Mouse (Mus musculus): Measurements from ENCODE around the gene Wnk2. TPM values are rescaled to one million over a fixed set of nuclear protein-coding genes. Genes with fewer than 3 reads are reported as not detected.

The Wnk2 gene
- polyA plus RNA-seq, 1 experiment = not detected

- H3K27me3 ChIP-seq (ENCODE audit: control insufficient read depth) = no peaks in the 10 kb centered on the region
Observed at GRCm38 (mm10) chr13:49133125-49133524, 14.7 kb downstream of the Wnk2 start.

GRCm38 (mm10) chr13:49131946-49132687, 15.7 kb downstream of the Wnk2 start:
- H3K27me3 ChIP-seq (ENCODE audit: control insufficient read depth) = no peaks in the 10 kb centered on the region
- H3K36me3 ChIP-seq (ENCODE audit: control insufficient read depth) = no peaks in the 10 kb centered on the region
- no peak for TF ChIP-seq GATA1 (IDR thresholded peaks at IDR 0.05; ENCODE audit: low read length)
- no peak for TF ChIP-seq TAL1 (IDR thresholded peaks at IDR 0.05; ENCODE audit: low read length)
- no peak overlapping the region for H3K4me3 ChIP-seq (replicated peaks)
- H3K4me1 ChIP-seq (ENCODE audit: control insufficient read depth) = no peaks in the 10 kb centered on the region
- no peaks in the 10 kb centered on the region for H3K9me3 ChIP-seq (ENCODE audit: control insufficient read depth, low read length)

More at GRCm38 (mm10) chr13:49133125-49133524, 14.7 kb downstream of the Wnk2 start:
- Histone ChIP-seq H3K4me3 (replicated peaks) (no peak overlapping the region), H3K36me3 (ENCODE audit: control insufficient read depth) (no peaks in the 10 kb centered on the region), H3K4me1 (ENCODE audit: control insufficient read depth) (no peaks in the 10 kb centered on the region), H3K9me3 (ENCODE audit: control insufficient read depth, low read length) (no peaks in the 10 kb centered on the region)
- TF ChIP-seq TAL1 (IDR thresholded peaks at IDR 0.05; ENCODE audit: low read length) = no peak
- TF ChIP-seq GATA1 (IDR thresholded peaks at IDR 0.05; ENCODE audit: low read length) = no peak

GRCm38 (mm10) chr13:49131342-49131855, 16.4 kb downstream of the Wnk2 start:
- TF ChIP-seq GATA1 (IDR thresholded peaks at IDR 0.05; ENCODE audit: low read length) (no peak), TAL1 (IDR thresholded peaks at IDR 0.05; ENCODE audit: low read length) (no peak)
- Histone ChIP-seq H3K4me1 (ENCODE audit: control insufficient read depth) (no peaks in the 10 kb centered on the region), H3K27me3 (ENCODE audit: control insufficient read depth) (no peaks in the 10 kb centered on the region), H3K4me3 (replicated peaks) (no peak overlapping the region), H3K36me3 (ENCODE audit: control insufficient read depth) (no peaks in the 10 kb centered on the region), H3K9me3 (ENCODE audit: control insufficient read depth, low read length) (no peaks in the 10 kb centered on the region)

- H3K4me3 ChIP-seq (replicated peaks) = no peak overlapping the region
- H3K9me3 ChIP-seq (ENCODE audit: control insufficient read depth, low read length) = no peaks in the 10 kb centered on the region
- H3K36me3 ChIP-seq (ENCODE audit: control insufficient read depth) = no peaks in the 10 kb centered on the region
- no peaks in the 10 kb centered on the region for H3K27me3 ChIP-seq (ENCODE audit: control insufficient read depth)
- TF ChIP-seq TAL1 (IDR thresholded peaks at IDR 0.05; ENCODE audit: low read length) = no peak
- no peak for TF ChIP-seq GATA1 (IDR thresholded peaks at IDR 0.05; ENCODE audit: low read length)
- no peaks in the 10 kb centered on the region for H3K4me1 ChIP-seq (ENCODE audit: control insufficient read depth)
Observed at GRCm38 (mm10) chr13:49129845-49130244, 18.0 kb downstream of the Wnk2 start.

- H3K4me3 ChIP-seq (replicated peaks) = no peak overlapping the region
- no peaks in the 10 kb centered on the region for H3K9me3 ChIP-seq (ENCODE audit: control insufficient read depth, low read length)
- TF ChIP-seq GATA1 (IDR thresholded peaks at IDR 0.05; ENCODE audit: low read length) (no peak), TAL1 (IDR thresholded peaks at IDR 0.05; ENCODE audit: low read length) (no peak)
- no peaks in the 10 kb centered on the region for H3K4me1 ChIP-seq (ENCODE audit: control insufficient read depth)
- no peaks in the 10 kb centered on the region for H3K36me3 ChIP-seq (ENCODE audit: control insufficient read depth)
- no peaks in the 10 kb centered on the region for H3K27me3 ChIP-seq (ENCODE audit: control insufficient read depth)
Observed at GRCm38 (mm10) chr13:49129154-49129553, 18.7 kb downstream of the Wnk2 start.

GRCm38 (mm10) chr13:49127844-49128631, 19.8 kb downstream of the Wnk2 start:
- TF ChIP-seq GATA1 (IDR thresholded peaks at IDR 0.05; ENCODE audit: low read length) (no peak), TAL1 (IDR thresholded peaks at IDR 0.05; ENCODE audit: low read length) (no peak)
- H3K27me3 ChIP-seq (ENCODE audit: control insufficient read depth) = no peaks in the 10 kb centered on the region
- no peaks in the 10 kb centered on the region for H3K36me3 ChIP-seq (ENCODE audit: control insufficient read depth)
- no peak overlapping the region for H3K4me3 ChIP-seq (replicated peaks)
- H3K4me1 ChIP-seq (ENCODE audit: control insufficient read depth) = no peaks in the 10 kb centered on the region
- no peaks in the 10 kb centered on the region for H3K9me3 ChIP-seq (ENCODE audit: control insufficient read depth, low read length)

GRCm38 (mm10) chr13:49122106-49122505, 25.7 kb downstream of the Wnk2 start:
- no peak for TF ChIP-seq GATA1 (IDR thresholded peaks at IDR 0.05; ENCODE audit: low read length)
- no peak for TF ChIP-seq TAL1 (IDR thresholded peaks at IDR 0.05; ENCODE audit: low read length)
- Histone ChIP-seq H3K9me3 (ENCODE audit: control insufficient read depth, low read length) (no peaks in the 10 kb centered on the region), H3K4me1 (ENCODE audit: control insufficient read depth) (no peaks in the 10 kb centered on the region), H3K27me3 (ENCODE audit: control insufficient read depth) (no peaks in the 10 kb centered on the region), H3K4me3 (replicated peaks) (no peak overlapping the region), H3K36me3 (ENCODE audit: control insufficient read depth) (no peaks in the 10 kb centered on the region)

- Histone ChIP-seq H3K4me1 (ENCODE audit: control insufficient read depth) (no peaks in the 10 kb centered on the region), H3K9me3 (ENCODE audit: control insufficient read depth, low read length) (no peaks in the 10 kb centered on the region), H3K36me3 (ENCODE audit: control insufficient read depth) (no peaks in the 10 kb centered on the region), H3K27me3 (ENCODE audit: control insufficient read depth) (no peaks in the 10 kb centered on the region), H3K4me3 (replicated peaks) (no peak overlapping the region)
- no peak for TF ChIP-seq GATA1 (IDR thresholded peaks at IDR 0.05; ENCODE audit: low read length)
- no peak for TF ChIP-seq TAL1 (IDR thresholded peaks at IDR 0.05; ENCODE audit: low read length)
Observed at GRCm38 (mm10) chr13:49117563-49117962, 30.3 kb downstream of the Wnk2 start.

- Histone ChIP-seq H3K27me3 (ENCODE audit: control insufficient read depth) (no peaks in the 10 kb centered on the region), H3K9me3 (ENCODE audit: control insufficient read depth, low read length) (no peaks in the 10 kb centered on the region), H3K36me3 (ENCODE audit: control insufficient read depth) (no peaks in the 10 kb centered on the region), H3K4me3 (replicated peaks) (no peak overlapping the region), H3K4me1 (ENCODE audit: control insufficient read depth) (no peaks in the 10 kb centered on the region)
- TF ChIP-seq GATA1 (IDR thresholded peaks at IDR 0.05; ENCODE audit: low read length) (no peak), TAL1 (IDR thresholded peaks at IDR 0.05; ENCODE audit: low read length) (no peak)
Observed at GRCm38 (mm10) chr13:49114921-49115320, 32.9 kb downstream of the Wnk2 start.
